Mouse (Mus musculus) embryonic facial prominence, embryonic 11.5 days (tissue): ENCODE measurements at regions not wholly inside any gene's neighbourhood (a gene's known extent, or its start where the extent isn't known, plus 50 kb on each side); places are given as distances from the start of the nearest gene placed in this dataset.
A peak's percentile ranks its signal among the peaks of the same experiment; 100 is the strongest.
"Not testable (repeated sequence)": the region's sequence is repeated elsewhere in the genome, so short reads cannot be mapped to it uniquely, and the experiment has no call there.

ENCODE experiments used
- ATAC-seq: fragments of 200-750 bp; cut with Nextera tagmentation; replicated peaks from 2 replicates; pipeline ENCODE4 v1.8.0; 2017; ENCODE audit warnings: low read depth; ENCODE audit not compliant: insufficient number of reproducible peaks, low FRiP score, low TSS enrichment
- DNase-seq: peaks from one replicate; pipeline ENCODE4 v3.0.0-alpha.2; 2015; ENCODE audit warnings: low spot score
- H3K27ac ChIP-seq: fragments of 300-500 bp; sonication (generic); replicated peaks from 2 replicates; pipeline ENCODE4 v1.5.1; 2014; ENCODE audit warnings: mild to moderate bottlenecking, low read depth, low read length, control low read depth
- H3K27me3 ChIP-seq: fragments of 300-500 bp; sonication (generic); 2 replicates; pipeline ENCODE4 v1.6.1; 2014; ENCODE audit warnings: mild to moderate bottlenecking, low read length, moderate library complexity, mixed read lengths; ENCODE audit not compliant: control insufficient read depth, insufficient read depth
- H3K36me3 ChIP-seq: fragments of 300-500 bp; sonication (generic); replicated peaks from 2 replicates; pipeline ENCODE4 v1.6.1; 2014; ENCODE audit warnings: low read depth, mild to moderate bottlenecking, low read length, moderate library complexity, mixed read lengths; ENCODE audit not compliant: control insufficient read depth, insufficient read depth
- H3K4me1 ChIP-seq: fragments of 300-500 bp; sonication (generic); 2 replicates; pipeline ENCODE4 v1.6.1; 2014; ENCODE audit warnings: low read length, mixed read lengths; ENCODE audit not compliant: control insufficient read depth, insufficient read depth
- H3K4me2 ChIP-seq: fragments of 300-500 bp; sonication (generic); 2 replicates; pipeline ENCODE4 v1.6.1; 2014; ENCODE audit warnings: low read depth, mild to moderate bottlenecking, control low read depth, low read length, moderate library complexity
- H3K4me3 ChIP-seq: fragments of 300-500 bp; sonication (generic); 2 replicates; pipeline ENCODE4 v1.5.1; 2014; ENCODE audit warnings: low read depth, low read length, control low read depth
- H3K9ac ChIP-seq: fragments of 300-500 bp; sonication (generic); replicated peaks from 2 replicates; pipeline ENCODE4 v1.6.1; 2014; ENCODE audit warnings: mild to moderate bottlenecking, control low read depth, low read length
- H3K9me3 ChIP-seq: fragments of 300-500 bp; sonication (generic); replicated peaks from 2 replicates; pipeline ENCODE4 v1.6.1; 2016; ENCODE audit warnings: mild to moderate bottlenecking, low read length, inconsistent platforms, mixed read lengths; ENCODE audit not compliant: control insufficient read depth
- WGBS: fragments of 180-500 bp; shearing (Covaris S2); extraction: QIAGEN DNeasy Blood & Tissue Kit; methylation state at CpG from one replicate; pipeline ENCODE4 v1.1.7; 2014; 5-methylcytosine and 5-hydroxymethylcytosine counted together

- Histone ChIP-seq H3K9ac (no peak overlapping the region), H3K27me3 (no peaks in the 10 kb centered on the region), H3K4me2 (no peak overlapping the region), H3K36me3 (no peaks in the 10 kb centered on the region), H3K27ac (no peak overlapping the region), H3K4me1 (no peaks in the 10 kb centered on the region), H3K9me3 (no peaks in the 10 kb centered on the region), H3K4me3 (no peak overlapping the region)
- WGBS, result 83% methylated on average over 12 of the region's 12 CpGs
- ATAC-seq (no peak), DNase-seq (peak; percentile 3)
Measured at GRCm38 (mm10) chr7:122820587-122821535, 144.6 kb upstream of the Rbbp6 start.

- Histone ChIP-seq H3K27me3 (no peaks in the 10 kb centered on the region), H3K4me2 (no peak overlapping the region), H3K4me1 (no peaks in the 10 kb centered on the region), H3K27ac (no peak overlapping the region), H3K36me3 (no peaks in the 10 kb centered on the region), H3K4me3 (no peak overlapping the region), H3K9ac (no peak overlapping the region), H3K9me3 (no peaks in the 10 kb centered on the region)
- ATAC-seq (no peak), DNase-seq (no peak)
- WGBS, result 60% methylated on average over 6 of the region's 6 CpGs
Measured at GRCm38 (mm10) chr7:122823429-122823828, 142.1 kb upstream of the Rbbp6 start.

GRCm38 (mm10) chr7:122839091-122839490 is 126.4 kb upstream of the Rbbp6 start:
- Histone ChIP-seq H3K27ac (no peak overlapping the region), H3K4me3 (no peak overlapping the region), H3K27me3 (no peaks in the 10 kb centered on the region), H3K4me1 (no peaks in the 10 kb centered on the region), H3K36me3 (no peaks in the 10 kb centered on the region), H3K9me3 (no peaks in the 10 kb centered on the region), H3K9ac (no peak overlapping the region), H3K4me2 (no peak overlapping the region)
- ATAC-seq (no peak), DNase-seq (no peak)
- 80% methylated on average over 3 of the region's 3 CpGs for WGBS

GRCm38 (mm10) chr7:122844831-122845230 is 120.7 kb upstream of the Rbbp6 start:
- Histone ChIP-seq H3K4me1 (no peaks in the 10 kb centered on the region), H3K27ac (no peak overlapping the region), H3K27me3 (no peaks in the 10 kb centered on the region), H3K9me3 (no peaks in the 10 kb centered on the region), H3K4me3 (no peak overlapping the region), H3K4me2 (no peak overlapping the region), H3K36me3 (no peaks in the 10 kb centered on the region), H3K9ac (no peak overlapping the region)
- DNase-seq (no peak), ATAC-seq (no peak)
- 74% methylated on average over 2 of the region's 2 CpGs for WGBS

GRCm38 (mm10) chr7:122847376-122847775 is 118.1 kb upstream of the Rbbp6 start:
- ATAC-seq (no peak), DNase-seq (peak; percentile 1)
- no peaks in the 10 kb centered on the region for H3K36me3 ChIP-seq
- H3K4me1 ChIP-seq, result no peaks in the 10 kb centered on the region
- no peak overlapping the region for H3K4me2 ChIP-seq
- H3K9ac ChIP-seq, result no peak overlapping the region
- no peak overlapping the region for H3K27ac ChIP-seq
- no peaks in the 10 kb centered on the region for H3K27me3 ChIP-seq
- 69% methylated on average over 5 of the region's 5 CpGs for WGBS
- H3K9me3 ChIP-seq, result no peaks in the 10 kb centered on the region
- H3K4me3 ChIP-seq, result no peak overlapping the region

- Histone ChIP-seq H3K9me3 (no peaks in the 10 kb centered on the region), H3K9ac (no peak overlapping the region), H3K4me3 (no peak overlapping the region), H3K27ac (no peak overlapping the region), H3K4me2 (no peak overlapping the region), H3K36me3 (no peaks in the 10 kb centered on the region), H3K4me1 (no peaks in the 10 kb centered on the region), H3K27me3 (no peaks in the 10 kb centered on the region)
- no peak for DNase-seq
- ATAC-seq, result no peak
- 49% methylated on average over 2 of the region's 2 CpGs for WGBS
Measured at GRCm38 (mm10) chr7:122873386-122873785, 92.1 kb upstream of the Rbbp6 start.

- Histone ChIP-seq H3K9ac (no peak overlapping the region), H3K9me3 (no peaks in the 10 kb centered on the region), H3K4me1 (no peaks in the 10 kb centered on the region), H3K27ac (no peak overlapping the region), H3K36me3 (no peaks in the 10 kb centered on the region), H3K27me3 (no peaks in the 10 kb centered on the region), H3K4me3 (no peak overlapping the region), H3K4me2 (no peak overlapping the region)
- WGBS, result 81% methylated on average over 6 of the region's 6 CpGs
- DNase-seq (no peak), ATAC-seq (no peak)
Measured at GRCm38 (mm10) chr7:122876286-122876685, 89.2 kb upstream of the Rbbp6 start.

GRCm38 (mm10) chr7:122881890-122882500 is 83.5 kb upstream of the Rbbp6 start:
- H3K9ac ChIP-seq, H3K4me2 ChIP-seq, H3K27me3 ChIP-seq, H3K4me1 ChIP-seq, H3K36me3 ChIP-seq, H3K27ac ChIP-seq, DNase-seq, ATAC-seq, H3K9me3 ChIP-seq, H3K4me3 ChIP-seq: not testable (repeated sequence)
- 94% methylated on average over 3 of the region's 3 CpGs for WGBS
